Mouse (Mus musculus) CD4-positive helper T cell, adult 2 months (primary cell): ENCODE data around the gene 2310022B05Rik.

Source experiments
- DNase-seq: peaks from one replicate; pipeline ENCODE4 v3.0.0-alpha.2; 2012; ENCODE audit warnings: low read depth, missing footprints, low spot score

Gene 2310022B05Rik

DNA sequence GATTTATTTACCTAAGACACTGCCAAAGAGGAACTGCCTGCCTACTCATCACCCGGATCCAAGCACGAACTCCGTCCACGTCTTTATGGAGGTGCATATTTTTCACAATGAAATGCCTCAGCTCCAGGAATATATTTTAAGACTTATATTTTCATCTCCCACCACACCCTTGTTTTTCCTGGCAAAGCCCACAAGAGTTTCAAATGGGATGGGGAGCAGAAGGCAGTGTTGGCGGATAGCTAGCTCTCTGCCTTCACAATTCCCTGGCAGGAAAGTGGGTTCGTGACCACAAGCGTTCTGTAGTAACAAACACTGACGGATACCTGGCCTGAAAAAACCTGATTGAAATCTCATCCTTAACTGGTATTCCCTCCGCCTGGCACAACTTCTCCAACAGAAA, 1.4 kb downstream of the 2310022B05Rik start:
- DNase-seq: no peak

DNA sequence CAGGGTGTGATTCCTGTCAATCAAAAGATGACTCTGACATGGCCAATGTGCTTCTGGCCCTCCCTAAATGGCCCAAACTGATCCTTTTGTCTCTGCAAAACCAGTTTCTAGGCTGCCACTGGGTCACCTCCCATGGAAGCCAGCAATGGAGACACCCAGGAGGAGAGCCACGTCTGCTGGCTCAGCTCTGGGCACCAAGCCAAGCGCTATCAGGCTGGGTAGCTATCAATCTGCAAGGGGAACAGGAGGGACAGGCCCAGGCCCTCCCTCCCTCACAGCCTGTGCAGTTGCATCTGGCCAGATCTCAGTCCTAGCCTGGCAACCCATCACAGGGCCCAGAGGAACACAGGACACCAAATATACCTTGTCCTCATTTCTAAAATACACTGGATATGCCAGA, 4.8 kb downstream of the 2310022B05Rik start:
- DNase-seq: peak; percentile 12

DNA sequence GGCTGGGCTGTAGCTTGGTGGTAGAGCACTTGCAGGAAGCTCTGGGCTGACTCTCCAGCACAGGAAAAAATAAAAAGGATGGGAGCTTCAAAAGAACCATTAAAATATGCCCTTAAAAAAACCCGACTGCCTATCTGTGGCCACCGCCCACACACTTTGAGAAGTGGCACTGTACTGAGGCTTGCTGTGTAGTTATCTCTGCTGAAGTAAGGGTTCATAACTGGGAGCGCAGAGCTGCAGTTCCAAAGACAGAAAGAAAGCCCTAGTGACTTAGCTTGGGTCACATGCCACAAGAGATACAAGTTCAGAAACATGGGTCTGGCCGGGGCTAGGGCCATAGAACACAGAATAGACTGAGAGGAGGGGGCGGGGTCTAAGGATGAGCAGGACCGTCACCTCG, 5.2 kb downstream of the 2310022B05Rik start:
- peak; percentile 21 for DNase-seq

DNA sequence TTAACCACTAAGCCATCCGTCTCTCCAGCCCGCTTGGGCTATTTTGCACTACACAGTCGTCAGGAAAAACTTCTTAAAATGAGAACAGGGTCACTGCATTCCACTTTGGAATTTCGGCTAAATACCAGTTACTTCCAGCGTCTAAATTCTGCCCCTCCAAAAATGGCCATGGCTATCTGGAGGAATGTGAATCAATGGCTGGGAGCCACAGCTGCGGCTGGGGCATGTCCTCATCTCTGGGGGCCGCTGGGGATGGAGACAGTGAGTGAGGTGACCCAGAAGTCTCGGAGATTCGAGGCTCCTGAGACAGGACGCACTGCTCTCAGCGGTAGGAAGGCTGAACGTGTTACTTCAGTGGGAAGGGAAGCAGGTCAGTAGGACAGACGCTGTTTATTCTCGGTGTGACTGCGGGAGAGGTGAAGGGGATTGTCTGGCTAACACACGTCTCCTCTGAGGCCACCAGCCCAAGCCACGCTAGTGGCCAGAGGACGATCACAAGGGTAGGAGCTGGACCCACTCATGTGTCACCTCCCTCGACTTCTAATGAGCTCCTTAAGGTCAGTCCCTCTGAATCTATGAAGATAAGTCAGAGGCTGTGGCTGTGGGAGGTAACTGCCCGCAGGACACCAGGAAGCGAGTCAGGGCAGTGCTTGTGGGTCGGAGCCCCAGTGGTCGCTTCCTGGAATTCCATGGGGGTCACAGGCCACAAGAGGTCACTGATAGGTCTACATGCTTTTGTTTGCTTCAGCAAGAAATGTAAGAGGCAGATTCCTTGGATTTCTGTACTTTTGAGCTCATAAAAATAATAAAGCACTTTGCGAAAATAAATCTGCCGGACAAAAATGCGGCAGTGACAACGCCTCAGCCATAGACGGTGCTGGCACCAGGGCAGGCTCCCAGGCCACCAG, 9.3 kb downstream of the 2310022B05Rik start:
- DNase-seq: no peak

DNA sequence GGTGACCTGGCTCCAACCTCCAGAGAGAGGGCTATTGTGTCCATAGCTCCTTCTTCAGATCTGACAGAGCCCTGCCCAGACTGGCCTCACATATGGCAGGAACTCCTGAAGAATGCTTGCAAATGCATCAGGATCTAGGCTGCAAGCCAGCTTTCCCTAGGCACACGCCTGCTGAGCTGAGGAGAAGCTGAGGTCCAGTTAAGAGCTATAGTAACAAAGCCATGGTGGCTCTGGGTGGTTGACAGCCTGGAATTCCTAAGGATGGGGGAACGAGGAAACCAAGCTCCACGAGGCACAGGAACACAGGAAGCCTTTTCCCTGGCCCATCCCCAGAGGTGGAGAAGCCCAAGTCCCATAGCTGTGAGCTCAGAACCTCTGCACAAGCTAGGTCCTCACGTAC, 10.6 kb downstream of the 2310022B05Rik start:
- no peak for DNase-seq

DNA sequence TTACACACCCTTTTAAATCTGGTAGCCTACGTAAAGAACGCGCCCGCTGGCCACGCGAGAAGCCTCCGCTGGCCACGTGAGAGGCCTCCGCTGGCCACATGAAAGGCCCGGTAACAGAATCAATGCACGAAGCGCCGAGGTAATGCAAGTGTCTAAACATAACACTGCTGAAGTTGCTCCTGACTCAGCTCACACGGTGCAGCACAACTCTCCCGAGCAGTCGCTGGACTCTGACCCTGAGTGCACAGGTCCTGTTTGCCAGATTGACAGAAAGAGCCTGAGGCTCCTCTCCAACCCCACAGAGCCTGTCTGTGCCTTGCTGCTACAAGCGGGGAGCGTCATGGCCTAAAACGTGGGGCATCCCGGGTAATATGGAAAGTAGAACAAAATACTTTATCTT, 11.4 kb downstream of the 2310022B05Rik start:
- no peak for DNase-seq

DNA sequence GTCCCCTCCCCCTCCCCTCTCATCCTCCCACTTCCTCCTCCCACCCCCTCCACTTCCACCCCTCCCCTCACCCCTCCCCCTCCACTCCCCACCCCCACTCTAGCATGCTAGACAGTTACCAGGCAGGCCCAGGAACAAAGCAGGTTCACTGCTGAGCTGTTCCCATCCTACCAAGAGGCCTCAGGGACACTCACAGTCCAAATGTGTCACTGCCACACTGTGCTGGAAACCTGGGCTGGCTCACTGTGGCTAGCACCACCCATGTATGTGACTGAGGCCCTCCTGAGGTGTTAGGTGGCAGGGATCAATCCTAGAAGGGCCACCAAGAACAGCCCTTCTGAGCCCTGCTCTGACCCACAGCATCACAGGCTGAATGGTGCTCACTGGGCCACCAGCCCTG, 14.9 kb downstream of the 2310022B05Rik start:
- DNase-seq: no peak

DNA sequence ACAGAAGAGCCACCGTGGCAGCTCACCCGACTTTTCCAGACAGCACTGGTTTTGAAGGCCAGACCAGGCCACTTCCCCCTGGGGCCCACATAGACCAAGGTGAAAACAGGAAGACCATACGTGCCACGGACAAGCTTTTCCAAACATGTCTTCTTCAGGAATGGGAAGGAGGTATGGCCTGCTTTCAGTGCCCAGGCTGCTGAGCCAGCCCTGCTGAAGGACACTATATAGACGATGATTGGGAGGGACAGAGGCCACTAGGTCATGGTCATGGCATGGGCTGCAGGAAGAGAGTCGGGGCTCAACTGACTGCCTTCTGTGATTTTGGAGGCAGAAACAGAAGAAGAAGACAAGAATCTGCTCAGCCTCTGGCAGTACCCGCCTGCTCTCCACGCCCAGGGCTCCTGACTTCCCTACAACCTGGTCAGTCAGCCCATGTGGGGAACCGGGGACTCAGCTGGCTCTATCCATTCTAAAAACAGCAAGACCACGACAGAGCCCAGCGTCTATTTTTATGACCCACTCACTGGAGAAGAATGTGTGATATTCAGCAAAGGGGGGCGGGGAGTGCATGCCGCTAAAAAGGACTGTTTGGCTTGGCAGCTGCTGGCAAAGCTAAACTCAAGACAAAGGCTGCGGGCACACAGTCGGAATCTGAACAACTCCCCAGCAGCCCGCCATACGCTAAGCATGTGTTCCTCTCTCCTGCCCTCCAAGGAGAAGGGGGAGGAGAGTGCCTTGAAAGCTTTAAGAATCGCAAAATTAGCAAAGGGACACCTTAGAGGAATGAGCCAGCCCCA, 19.4 kb downstream of the 2310022B05Rik start:
- no peak for DNase-seq

DNA sequence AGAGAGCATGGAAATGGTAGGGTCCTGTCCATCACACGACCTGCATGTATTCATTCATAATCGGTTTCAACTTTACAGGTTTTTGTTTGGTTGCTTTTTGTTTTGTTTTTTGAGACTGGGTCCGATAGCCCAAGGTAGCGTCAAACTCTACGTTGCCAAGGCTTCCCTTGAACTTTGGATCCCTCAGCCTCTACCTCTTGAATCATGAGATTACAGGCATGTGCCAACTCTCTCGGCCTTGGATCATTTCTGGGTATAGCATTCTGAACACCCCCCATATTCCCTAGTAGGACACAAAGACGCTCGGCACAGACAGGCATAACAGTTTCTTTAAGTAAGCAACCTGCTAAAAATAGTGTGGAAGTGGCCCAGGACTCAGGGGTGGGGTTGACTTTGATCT, 21.6 kb downstream of the 2310022B05Rik start:
- no peak for DNase-seq

DNA sequence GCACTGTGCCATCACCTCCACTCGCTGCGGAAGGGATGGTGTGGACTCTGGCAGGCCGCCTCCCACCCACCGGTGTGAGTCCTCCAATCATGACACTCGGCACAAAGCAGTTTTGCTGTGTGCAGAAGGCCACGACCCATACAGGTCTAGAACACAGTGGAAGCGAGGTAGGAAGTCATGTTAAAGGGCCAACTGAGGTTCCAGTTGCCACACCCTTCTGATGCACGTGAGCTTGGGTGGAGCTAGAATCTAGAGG, 28.0 kb downstream of the 2310022B05Rik start:
- no peak for DNase-seq

DNA sequence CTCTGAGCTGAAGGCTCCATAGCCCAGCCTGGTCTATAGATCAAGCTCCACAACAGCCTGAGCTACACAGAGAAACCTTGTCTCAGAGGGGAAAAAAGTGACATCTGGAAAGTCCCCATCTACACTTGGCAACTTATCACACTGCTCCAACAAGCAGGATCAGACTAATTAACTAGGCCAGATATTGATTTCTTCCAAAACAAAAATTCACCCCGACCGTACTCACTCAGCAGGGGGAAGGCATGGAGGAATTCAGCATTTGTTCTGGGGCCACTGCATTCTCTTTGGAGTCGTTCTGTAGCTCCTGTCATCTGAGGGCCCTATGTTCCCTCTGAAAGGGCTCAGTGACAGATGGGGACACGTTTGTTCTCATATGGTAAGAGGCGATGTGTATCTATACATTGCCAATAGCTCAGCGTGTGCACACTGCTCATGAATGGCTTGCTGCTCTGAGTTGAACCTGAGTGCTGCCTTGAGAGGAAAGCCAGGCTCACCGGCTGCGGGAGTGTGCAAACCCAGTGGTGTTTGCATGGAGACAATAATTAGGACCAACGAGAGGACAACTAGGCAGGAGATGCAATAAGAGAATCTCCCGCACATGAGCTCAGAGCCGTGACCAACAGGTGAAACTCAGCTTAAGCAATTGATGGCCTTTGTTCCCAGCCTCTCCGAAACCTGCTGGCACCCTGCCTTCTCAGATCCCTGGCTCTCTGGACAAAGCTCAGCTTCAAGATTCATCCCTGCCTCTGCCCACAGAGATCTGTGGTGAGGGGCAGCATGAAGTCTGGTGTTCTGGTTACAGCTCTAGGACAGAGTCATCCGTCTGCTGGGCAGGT, 28.5 kb downstream of the 2310022B05Rik start:
- DNase-seq: no peak

DNA sequence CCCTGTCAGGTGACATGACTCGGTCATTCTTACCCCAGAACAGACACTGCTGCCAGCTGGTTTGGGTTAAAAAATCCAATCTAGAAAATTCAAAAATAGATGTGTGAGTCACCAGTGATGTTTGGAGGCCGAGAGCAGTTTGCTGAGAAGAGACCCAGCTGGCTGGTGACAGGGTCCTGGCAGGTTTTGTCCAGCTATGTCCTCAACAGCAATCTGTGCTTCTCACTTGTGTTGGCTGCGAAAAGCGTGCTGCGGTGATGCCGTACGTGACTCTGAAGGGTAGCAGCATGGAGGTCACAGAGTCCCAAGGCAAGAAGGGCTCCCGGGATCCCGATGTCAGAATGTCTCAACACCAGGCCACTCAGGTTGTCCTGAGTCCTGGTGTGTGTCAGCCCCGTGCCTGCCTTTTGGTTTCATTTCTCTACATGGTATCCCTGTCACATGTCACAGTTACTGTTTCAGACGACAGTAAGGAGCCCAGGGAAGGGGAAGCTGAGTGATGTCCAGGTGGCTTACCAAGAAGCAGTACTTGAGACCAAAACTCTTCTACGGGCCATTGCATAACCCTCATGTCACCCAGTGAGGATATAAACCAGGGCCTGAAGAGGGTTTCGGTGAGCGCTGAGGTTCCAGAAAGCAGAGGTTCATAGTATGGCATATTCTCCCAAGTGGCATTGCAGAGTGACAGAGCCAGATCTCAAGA, 30.0 kb downstream of the 2310022B05Rik start:
- no peak for DNase-seq

DNA sequence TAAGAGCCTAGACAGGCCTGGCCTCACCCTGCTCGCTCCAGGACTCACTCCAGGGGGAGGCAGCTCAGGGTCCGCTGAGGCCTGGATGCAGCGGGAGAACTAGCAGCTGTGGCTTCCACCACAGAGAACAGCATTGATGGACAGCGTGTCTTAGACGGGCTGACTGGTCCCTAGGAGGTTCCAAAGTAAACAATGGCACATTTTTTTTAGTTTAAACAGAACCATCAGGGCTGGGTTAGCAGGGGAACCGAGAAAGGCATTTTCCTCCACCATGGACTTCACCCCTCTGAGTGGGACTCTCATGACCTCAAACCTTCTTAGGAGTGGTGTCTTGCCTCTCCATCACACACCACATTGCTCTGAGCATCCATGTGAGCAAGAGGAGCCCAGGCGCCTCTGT, 31.2 kb downstream of the 2310022B05Rik start:
- no peak for DNase-seq

DNA sequence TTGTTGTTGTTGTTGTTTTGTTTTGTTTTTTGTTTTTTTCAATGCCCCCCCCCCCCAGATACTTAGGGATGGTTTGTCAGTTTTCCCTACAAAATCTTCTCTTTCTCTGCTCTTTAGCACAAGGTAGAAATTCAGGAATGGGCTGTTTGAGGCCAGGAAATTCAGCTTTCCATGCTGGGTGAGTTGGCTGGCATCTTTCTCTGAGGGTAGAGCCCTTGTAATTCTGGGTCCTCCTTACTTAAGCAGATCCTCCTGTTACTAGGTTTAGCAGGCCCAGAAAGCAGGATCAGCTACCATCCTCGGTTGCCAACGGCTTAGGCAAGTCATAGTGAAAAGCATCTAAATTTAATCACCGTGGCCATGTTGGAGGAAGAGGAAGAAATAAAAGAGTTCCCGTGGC, 32.3 kb downstream of the 2310022B05Rik start:
- DNase-seq: no peak

DNA sequence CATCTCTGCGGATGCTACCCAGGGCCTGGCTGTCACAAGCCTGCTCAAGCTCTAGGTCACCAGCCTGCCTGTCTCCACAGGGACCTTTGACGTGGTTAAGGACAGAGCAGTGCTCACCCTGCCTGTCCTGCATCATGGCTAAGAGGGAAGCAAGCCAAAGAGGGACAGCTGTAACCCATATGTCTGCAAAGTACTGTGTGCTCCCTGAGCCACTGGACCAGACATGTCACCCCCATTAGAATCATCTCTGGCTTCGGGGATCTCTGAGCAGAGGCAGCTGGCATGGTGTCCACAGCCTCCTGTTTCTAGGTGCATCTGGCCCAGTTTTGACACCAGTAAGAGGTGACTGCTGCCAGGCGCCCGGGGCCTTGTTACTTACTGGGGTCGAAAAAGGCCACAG, 32.7 kb downstream of the 2310022B05Rik start:
- DNase-seq: no peak

DNA sequence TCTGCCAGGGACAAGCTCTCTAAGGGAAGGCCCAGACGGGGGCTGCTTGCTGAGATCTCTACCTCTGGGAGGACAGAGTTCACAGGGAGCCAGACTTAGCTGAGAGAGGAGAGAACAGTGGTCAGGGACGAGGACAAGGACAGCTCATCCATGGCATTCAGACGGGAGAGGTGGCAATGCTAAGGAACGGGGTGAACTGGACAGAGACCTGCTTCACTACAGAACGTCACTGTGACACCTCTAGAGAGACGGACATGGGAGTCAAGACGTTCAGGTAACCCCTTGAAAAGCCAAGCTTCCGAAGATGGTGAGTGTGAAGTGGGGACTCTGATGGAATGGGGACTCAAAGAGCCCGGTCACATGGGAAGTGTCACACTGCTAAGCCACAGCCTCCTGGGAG, 36.9 kb downstream of the 2310022B05Rik start:
- DNase-seq: no peak

DNA sequence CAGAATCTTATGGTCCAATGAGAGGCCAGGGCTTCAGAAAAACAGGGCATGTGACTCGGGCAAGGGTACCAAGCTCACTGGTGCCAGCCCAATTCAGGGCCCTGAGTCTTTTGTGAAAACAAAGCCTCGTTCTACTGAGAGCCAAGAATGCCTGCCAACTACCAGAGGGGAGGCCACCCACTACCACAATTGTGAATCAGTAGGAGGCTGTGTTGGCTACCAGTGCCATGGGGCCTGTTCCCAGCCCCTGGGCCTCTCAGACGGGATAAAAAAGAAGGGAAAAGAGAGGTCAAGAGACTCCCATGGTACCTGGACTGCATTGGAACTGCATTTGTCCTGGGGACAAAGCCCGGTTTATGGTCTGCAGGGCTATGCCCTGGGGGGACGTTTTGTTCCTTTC, 41.9 kb downstream of the 2310022B05Rik start:
- DNase-seq: no peak

DNA sequence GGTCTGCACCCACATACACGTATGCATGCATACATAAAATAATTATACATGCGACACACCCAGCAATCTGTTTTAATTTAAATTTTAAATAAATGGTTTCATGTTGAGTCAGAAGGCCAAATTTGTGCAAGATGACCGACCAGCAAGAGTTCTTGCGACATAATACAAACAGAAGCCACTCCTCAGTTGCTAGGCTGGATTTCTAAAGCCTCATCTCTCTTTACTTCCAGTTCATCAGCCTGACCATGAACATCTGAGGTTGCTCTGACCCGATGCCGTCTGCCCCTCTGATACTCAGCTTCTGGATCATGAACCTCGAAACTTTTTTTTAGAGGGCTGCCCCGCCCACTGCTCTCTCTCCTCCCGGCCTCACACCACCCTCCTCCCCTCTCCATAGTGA, 44.9 kb downstream of the 2310022B05Rik start:
- DNase-seq: no peak

DNA sequence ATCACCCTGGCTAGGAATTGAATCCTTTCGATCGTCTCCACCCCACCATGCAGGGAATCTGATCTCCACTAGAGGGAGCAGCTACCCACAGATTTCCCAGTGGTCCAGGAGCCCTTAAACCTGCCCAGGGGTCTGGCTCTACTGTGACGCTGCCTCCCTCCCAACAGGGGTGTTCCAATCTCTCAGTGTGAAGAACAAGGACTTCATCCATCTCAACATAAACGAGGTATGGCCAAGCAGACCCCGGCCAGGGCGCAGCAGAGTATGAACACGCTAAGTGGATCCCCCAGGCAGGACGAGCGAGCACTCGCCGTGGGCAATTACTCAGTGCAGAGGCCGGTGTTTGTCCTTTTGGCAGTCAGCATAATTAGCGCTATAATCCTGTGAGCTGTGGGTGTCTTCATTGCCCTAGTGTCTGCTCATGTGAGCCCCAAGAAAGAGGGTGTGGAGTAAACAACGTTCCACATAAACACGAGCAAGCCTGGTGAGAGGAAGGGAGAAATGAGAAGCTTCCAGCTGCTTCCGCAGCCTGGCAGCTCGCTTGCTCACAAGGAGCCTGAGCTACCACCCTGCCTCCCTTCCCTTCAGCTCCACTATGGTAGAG, 45.8 kb downstream of the 2310022B05Rik start:
- DNase-seq: peak; percentile 48

DNA sequence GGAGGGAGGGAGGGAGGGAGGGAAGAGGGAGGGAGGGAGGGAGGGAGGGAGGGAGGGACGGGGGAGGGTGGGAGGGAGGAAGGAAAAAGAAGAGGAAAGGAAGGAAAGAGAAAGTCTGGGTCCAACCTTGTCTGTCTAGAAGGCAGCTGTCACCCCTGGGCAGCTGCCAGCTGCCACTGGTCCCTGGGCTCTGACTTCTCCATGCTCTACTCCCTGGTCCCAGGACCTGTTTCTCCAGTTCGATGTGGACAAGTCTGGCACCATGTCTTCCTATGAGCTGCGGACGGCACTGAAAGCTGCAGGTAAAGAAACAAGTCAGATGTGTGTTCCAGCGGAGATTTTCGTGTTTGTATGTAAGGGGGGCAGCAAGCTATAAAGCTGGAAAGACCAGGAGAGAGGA, 48.8 kb downstream of the 2310022B05Rik start:
- DNase-seq: no peak

DNA sequence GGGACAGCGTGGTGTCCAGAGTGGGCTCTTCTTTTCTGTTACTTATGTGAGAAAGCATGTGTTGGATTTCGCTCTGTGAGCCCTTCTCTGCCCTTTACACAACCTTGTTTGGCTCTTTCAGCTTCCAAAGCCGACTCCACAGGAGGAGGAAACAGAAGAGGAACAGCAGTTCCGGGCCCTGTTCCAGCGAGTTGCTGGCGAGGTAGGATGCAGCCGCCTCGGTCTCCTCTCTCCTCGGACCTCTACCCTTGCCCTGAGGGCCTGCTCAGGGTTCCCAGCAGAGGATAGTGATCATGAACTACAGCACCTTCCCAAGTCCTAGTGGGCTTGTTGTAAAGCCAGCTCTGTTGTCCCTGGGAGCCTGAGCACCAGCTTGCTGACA, 54.2 kb downstream of the 2310022B05Rik start:
- no peak for DNase-seq
